Mouse (Mus musculus): ENCODE data around the gene 4921507P07Rik.
"Not testable (repeated sequence)": the region's sequence is repeated elsewhere in the genome, so short reads cannot be mapped to it uniquely, and the experiment has no call there.

4921507P07Rik gene

DNA sequence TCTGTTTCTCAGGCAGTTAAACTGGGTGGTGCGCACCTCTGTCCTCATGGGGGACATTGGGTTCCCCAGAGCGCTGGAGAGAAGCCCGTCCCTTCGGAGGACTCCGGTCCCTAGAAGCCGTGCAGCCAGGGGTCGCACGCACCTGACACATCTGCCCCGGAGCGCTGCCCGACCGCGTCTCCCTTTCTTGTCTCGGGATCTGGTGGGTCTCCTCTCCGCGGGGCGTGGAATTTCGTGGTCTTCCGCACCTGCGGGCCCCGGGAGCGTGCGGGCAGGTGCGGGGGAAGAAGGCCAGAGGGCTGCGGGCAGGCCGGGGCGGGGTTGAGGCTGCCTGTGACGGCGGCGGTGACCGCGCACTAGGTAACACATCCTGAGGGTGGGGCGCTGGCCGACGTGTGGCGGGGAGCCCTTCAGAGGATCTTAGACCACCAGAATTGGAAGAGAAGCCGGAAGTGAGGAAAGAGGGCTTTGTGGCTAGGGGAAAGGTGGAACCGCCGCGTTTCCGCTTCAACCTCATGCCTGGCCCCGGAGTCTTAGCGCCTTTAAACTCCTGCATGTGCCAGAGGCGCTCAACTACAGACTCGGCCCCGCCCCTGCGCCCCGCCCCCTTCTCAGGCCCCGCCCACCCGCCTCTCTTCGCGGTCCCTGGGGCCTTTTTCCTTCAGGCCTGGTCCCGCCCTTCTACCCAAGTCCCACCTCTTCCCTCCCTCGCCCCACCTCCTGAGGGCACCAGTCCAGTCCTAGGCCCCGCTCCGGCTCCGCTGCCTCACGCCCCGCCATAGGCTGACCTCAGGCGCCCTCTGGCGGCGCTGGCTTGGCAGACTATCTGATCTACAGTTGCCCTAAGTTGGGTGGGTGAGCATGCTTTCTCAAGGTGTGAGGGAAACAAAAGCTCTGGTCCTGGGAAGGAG lies at the start of gene 4921507P07Rik:
4921507P07Rik (minus strand) TSS at position 332 of the 911 bp plus-strand sequence.
- peak; percentile 92 for DNase-seq (ENCODE audit: low read depth, low spot score)

GRCm38 (mm10) chr6:50644701-50645100 lies 48.3 kb upstream of the 4921507P07Rik start:
- DNase-seq (ENCODE audit: low read depth, low spot score), result no peak

DNA sequence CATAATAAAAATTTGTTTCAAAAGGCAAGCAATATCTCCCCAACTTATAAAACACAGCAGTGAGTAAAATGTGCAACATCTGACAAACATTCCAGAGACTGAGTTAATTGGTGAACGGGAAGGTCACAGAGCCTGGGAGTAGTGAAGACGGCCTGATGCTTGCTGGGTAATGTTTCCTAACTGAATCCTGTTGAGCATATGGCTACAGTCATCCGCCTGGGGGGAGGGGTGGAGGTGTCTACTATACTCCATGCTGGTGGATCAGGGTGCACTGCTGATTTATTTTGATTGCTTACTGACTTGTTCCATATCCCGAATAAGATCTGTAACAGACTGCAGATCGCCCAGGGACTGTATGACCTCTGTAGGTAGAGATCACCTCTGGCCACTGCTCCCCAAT lies 45.5 kb upstream of the 4921507P07Rik start:
- peak; percentile 26 for DNase-seq (ENCODE audit: low read depth, low spot score)

DNA sequence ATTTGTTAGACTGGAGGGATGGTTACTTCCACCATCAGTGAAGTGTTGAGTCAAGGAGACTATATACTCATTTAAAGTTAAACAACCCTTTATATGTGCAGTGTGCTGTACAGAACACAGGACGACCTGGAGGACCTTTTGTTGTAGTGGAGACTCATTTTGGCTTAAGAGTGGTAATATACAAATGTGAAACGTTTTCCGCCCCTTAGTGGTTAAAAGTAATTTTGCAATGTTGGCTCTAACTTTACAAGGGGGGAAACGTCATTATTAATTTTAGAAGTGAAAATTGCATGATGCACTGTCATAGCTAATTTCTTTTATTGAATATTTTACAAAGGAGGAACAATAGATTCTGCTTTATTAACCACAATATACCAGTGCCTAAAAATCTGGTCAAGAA lies 43.9 kb upstream of the 4921507P07Rik start:
- DNase-seq (ENCODE audit: low read depth, low spot score), result no peak

- DNase-seq (ENCODE audit: low read depth, low spot score), result no peak
Observed at GRCm38 (mm10) chr6:50639656-50640055, 43.2 kb upstream of the 4921507P07Rik start.

DNA sequence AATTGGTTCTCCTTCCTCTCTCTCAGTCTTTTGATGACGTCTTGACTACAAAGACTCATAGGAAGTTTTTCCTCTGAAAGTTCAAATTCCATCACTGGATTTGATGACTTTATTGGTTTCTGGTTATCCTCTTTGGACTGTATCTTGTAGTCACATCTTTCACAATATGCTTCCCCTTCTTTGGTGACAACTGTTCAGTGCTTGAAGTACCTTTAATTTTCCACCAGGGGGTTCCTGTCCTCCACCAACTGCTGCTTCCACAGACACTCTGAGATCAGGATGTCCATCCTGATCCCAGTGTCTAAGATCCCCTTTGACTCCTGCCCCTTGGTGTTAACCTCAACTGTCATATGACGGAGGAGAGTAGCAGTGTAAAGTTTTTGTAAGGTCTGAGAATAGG lies 29.7 kb upstream of the 4921507P07Rik start:
- DNase-seq (ENCODE audit: low read depth, low spot score), result not testable (repeated sequence)

DNA sequence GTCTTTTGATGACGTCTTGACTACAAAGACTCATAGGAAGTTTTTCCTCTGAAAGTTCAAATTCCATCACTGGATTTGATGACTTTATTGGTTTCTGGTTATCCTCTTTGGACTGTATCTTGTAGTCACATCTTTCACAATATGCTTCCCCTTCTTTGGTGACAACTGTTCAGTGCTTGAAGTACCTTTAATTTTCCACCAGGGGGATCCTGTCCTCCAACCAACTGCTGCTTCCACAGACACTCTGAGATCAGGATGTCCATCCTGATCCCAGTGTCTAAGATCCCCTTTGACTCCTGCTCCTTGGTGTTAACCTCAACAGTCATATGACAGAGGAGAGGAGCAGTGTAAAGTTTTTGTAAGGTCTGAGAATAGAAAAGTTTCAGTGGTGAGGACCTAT lies 21.8 kb upstream of the 4921507P07Rik start:
- DNase-seq (ENCODE audit: low read depth, low spot score), result not testable (repeated sequence)

- DNase-seq (ENCODE audit: low read depth, low spot score), result peak; percentile 63
Observed at GRCm38 (mm10) chr6:50601620-50602019, 5.2 kb upstream of the 4921507P07Rik start.

- DNase-seq (ENCODE audit: low read depth, low spot score), result no peak
Observed at GRCm38 (mm10) chr6:50598560-50598959, 2.1 kb upstream of the 4921507P07Rik start.

GRCm38 (mm10) chr6:50594372-50594771 lies 2.1 kb downstream of the 4921507P07Rik start:
- DNase-seq (ENCODE audit: low read depth, low spot score), result no peak

DNA sequence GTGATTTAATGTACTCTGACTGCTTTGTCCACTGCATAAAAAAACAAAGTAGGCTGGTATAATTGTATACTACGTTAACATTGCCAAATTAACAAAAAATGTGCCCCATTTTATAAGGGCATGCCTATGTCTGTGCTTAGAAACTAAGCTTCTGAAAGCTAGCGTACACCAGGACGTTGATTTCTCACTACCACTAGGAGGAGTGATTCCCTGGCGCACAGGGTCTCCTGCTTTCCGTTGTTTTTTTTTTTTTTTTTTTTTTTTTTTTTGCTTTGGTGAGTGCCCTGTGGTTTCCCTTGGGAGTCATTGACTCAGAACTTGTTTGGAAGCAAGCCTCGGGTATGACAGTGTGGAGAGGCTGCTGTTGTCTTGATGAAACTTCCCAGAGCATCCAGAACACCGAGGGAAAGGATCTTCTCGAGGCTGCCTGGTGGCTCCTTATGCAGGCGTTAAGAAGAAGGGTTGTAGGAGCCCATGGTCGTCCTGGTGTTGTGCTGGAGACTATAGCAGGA lies 3.0 kb downstream of the 4921507P07Rik start:
- DNase-seq (ENCODE audit: low read depth, low spot score), result no peak

GRCm38 (mm10) chr6:50590234-50590633 lies 6.2 kb downstream of the 4921507P07Rik start:
- no peak for DNase-seq (ENCODE audit: low read depth, low spot score)

GRCm38 (mm10) chr6:50588251-50588650 lies 8.2 kb downstream of the 4921507P07Rik start:
- DNase-seq (ENCODE audit: low read depth, low spot score), result peak; percentile 79

GRCm38 (mm10) chr6:50587412-50587811 lies 9.0 kb downstream of the 4921507P07Rik start:
- no peak for DNase-seq (ENCODE audit: low read depth, low spot score)

DNA sequence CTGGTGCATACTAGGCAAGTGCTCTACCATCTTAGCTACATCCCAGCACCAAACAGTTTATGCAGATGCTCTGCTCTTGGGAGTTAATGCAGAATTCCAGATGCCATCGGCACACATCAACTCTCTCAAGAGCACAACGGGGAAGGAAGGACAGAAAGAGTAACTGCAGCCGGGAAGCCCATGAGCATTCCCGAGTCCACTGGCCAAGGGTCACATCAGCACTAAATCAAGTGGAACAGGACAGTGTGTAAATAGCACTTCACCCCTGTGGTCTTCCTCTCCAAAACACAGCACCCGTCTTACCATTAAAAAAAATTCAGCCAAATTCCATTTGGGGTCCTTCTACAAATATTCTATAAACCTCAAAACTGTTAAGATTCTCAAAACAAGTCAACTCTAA lies 10.1 kb downstream of the 4921507P07Rik start:
- no peak for DNase-seq (ENCODE audit: low read depth, low spot score)

- no peak for DNase-seq (ENCODE audit: low read depth, low spot score)
Observed at GRCm38 (mm10) chr6:50585733-50586132, 10.7 kb downstream of the 4921507P07Rik start.

DNA sequence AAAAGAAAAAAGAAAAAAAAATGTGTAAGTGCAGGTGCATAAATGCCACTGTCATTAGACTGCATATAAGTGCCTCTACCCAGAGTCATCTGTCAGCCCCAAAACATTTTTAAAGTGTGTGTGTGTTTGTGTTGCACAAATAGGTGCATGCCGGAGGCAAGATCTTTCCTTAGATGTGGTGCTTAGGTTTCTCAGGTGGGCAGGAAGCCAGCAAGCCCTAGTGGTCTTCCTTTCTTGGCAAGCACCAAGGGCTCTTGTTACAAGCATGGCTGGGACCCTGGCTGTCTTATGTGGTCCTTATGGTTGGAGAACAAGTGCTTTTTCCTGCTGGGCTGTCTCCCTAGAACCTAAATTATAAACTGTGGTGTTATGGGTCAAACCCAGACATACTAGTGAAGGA lies 24.8 kb downstream of the 4921507P07Rik start:
- no peak for DNase-seq (ENCODE audit: low read depth, low spot score)

GRCm38 (mm10) chr6:50566997-50567255 lies 29.5 kb downstream of the 4921507P07Rik start:
- DNase-seq (ENCODE audit: low read depth, low spot score), result no peak

- DNase-seq (ENCODE audit: low read depth, low spot score), result peak; percentile 100
Observed at GRCm38 (mm10) chr6:50566141-50566996, 30.1 kb downstream of the 4921507P07Rik start, which contains the start of gene Cycs. Cycs (minus strand) TSS chr6:50566538.

DNA sequence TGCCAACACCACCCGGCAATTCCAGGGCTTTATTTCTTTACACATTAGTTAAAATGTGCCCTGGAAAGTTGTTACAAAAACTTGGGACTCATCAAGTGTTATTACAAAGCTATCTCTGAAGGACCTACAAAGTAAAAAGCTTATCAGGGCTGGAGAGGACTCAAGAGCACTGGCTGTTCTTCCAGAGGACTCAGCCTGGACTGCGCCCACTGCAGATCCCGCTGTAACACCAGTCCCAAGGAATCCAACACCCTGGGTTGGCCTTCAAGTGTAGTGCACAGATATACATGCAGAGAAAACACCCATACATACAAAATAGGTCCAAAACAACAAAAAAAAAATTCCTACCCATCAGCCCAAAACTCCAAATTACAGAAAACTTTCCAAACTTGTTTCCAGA lies 32.8 kb downstream of the 4921507P07Rik start:
- no peak for DNase-seq (ENCODE audit: low read depth, low spot score)

- no peak for DNase-seq (ENCODE audit: low read depth, low spot score)
Observed at GRCm38 (mm10) chr6:50562421-50562820, 34.0 kb downstream of the 4921507P07Rik start.

GRCm38 (mm10) chr6:50560776-50561175 lies 35.7 kb downstream of the 4921507P07Rik start:
- no peak for DNase-seq (ENCODE audit: low read depth, low spot score)
